14 mouse cellular contexts compared by ENCODE assay signal in genomic region chr5:111677847-111678311, GRCm38 (mm10). TPM values are rescaled to one million over a fixed set of nuclear protein-coding genes. Genes with fewer than 3 reads are reported as not detected.
DNase-seq lines count a peak whose midpoint lies in the region; ATAC-seq lines count a peak whose summit lies in the region.
"Had no signal": no experiment of that assay in that cellular context is flagged by ENCODE, and none has a peak within 500 bp of the region (broad histone marks: within the 10 kb centered on the region; RNA-seq: fewer than 3 reads in every experiment).

No protein-coding gene starts in this region.

- peak overlapping the region; percentile 77 for H3K27ac ChIP-seq in forebrain, embryonic 10.5 days
- H3K27ac ChIP-seq in midbrain, embryonic 16.5 days (ENCODE audit: low read length): peak overlapping the region; percentile 58
- H3K27ac ChIP-seq: kidney, postnatal 0 days; limb, embryonic 15.5 days had no signal

- peaks cover 78% of the 10 kb centered on the region for H3K4me1 ChIP-seq in forebrain, embryonic 10.5 days
- peaks cover 31% of the 10 kb centered on the region for H3K4me1 ChIP-seq in midbrain, embryonic 16.5 days (ENCODE audit: control insufficient read depth, insufficient read depth, low read length)

- no peak for ATAC-seq in midbrain, embryonic 16.5 days
- ATAC-seq: lung, postnatal 0 days had no signal

- no peaks in the 10 kb centered on the region for H3K9me3 ChIP-seq in forebrain, embryonic 10.5 days
- H3K9me3 ChIP-seq in midbrain, embryonic 16.5 days (replicated peaks; ENCODE audit: control insufficient read depth, low read length, poor library complexity, severe bottlenecking): no peaks in the 10 kb centered on the region
- H3K9me3 ChIP-seq: limb, embryonic 15.5 days had no signal

- no peak overlapping the region for H3K4me3 ChIP-seq in forebrain, embryonic 10.5 days
- no peak overlapping the region for H3K4me3 ChIP-seq in midbrain, embryonic 16.5 days (ENCODE audit: low read depth, low read length)
- H3K4me3 ChIP-seq: limb, embryonic 15.5 days had no signal

- no peaks in the 10 kb centered on the region for H3K36me3 ChIP-seq in forebrain, embryonic 10.5 days (replicated peaks)
- H3K36me3 ChIP-seq in midbrain, embryonic 16.5 days (ENCODE audit: control insufficient read depth, insufficient read depth, low read length): no peaks in the 10 kb centered on the region
- H3K36me3 ChIP-seq: limb, embryonic 15.5 days had no signal

- intact Hi-C loops in left cerebral cortex, postnatal 14 days (cut with DNase I): no loop called here
- intact Hi-C loops in heart, postnatal 25 days (cut with DNase I): loop anchor here (5.0 kb wide), 1 partner anchor 211 kb away; no protein-coding TSS in a partner anchor

- H3K4me2 ChIP-seq in midbrain, embryonic 16.5 days (ENCODE audit: low read length): no peak overlapping the region
- H3K4me2 ChIP-seq: limb, embryonic 15.5 days had no signal

- peaks cover 69% of the 10 kb centered on the region for H3K27me3 ChIP-seq in forebrain, embryonic 10.5 days (ENCODE audit: poor library complexity, severe bottlenecking)
- H3K27me3 ChIP-seq in midbrain, embryonic 16.5 days (ENCODE audit: control insufficient read depth, insufficient read depth, low read depth, low read length): no peaks in the 10 kb centered on the region
- H3K27me3 ChIP-seq: limb, embryonic 15.5 days had no signal

- H3K9ac ChIP-seq in midbrain, embryonic 16.5 days (ENCODE audit: low read depth, low read length): no peak overlapping the region; the same call in 1 of the 2 replicates
- H3K9ac ChIP-seq: limb, embryonic 15.5 days had no signal

- WGBS in forebrain, embryonic 10.5 days: 39% methylated on average over 6 of the region's 6 CpGs
- WGBS in midbrain, embryonic 16.5 days: 27% methylated on average over 6 of the region's 6 CpGs

- peak; percentile 32 to 62 for DNase-seq in left cerebral cortex, postnatal 14 days (ENCODE audit: low spot score in 2 of 2)
- DNase-seq in left cerebral cortex, adult 8-10 months (ENCODE audit: low spot score in 2 of 2): no peak
- no peak for DNase-seq in forebrain, embryonic 10.5 days (ENCODE audit: extremely low spot score, low spot score)
- peak; percentile 43 to 67 for DNase-seq in layer of hippocampus, adult 18-20 months (ENCODE audit: low spot score in 2 of 2)
- DNase-seq in yolk sac, embryonic 10.5 days (ENCODE audit: low spot score): no peak
- DNase-seq in kidney, postnatal 25 days: no peak
- DNase-seq in heart, postnatal 25 days (ENCODE audit: low spot score): no peak
- DNase-seq: heart, postnatal 10 days had no signal

RNA-seq across cellular contexts. Expression of gene Gm26897, which starts 55.8 kb away (rescaled TPM):
- not detected for total RNA-seq in left cerebral cortex, postnatal 14 days (2021)
- not detected for total RNA-seq in left cerebral cortex, adult 8-10 months (2022)
- polyA plus RNA-seq in forebrain, embryonic 10.5 days (2016; fragmentation: Nextera tagmentation; extraction: Ambion mirVana): not detected in 2 replicates
- not detected for total RNA-seq in layer of hippocampus, adult 18-20 months (2021)
- polyA plus RNA-seq in midbrain, embryonic 16.5 days (2015; fragmentation: Nextera tagmentation; extraction: Ambion mirVana): not detected in 2 replicates
- total RNA-seq in heart, postnatal 25 days (2021): not detected
- total RNA-seq: gastrocnemius, adult 8-10 months; heart, postnatal 10 days had no signal
- polyA plus RNA-seq: cortical plate, adult 2 months; kidney, postnatal 0 days; limb, embryonic 15.5 days; lung, postnatal 0 days had no signal

Comparison
In these comparisons a context has a peak if more than half of its experiments do, and no peak if none do; other contexts are left out.
1. DNase-seq: peak in left cerebral cortex, postnatal 14 days (2 of 2) and layer of hippocampus, adult 18-20 months (2 of 2); none in left cerebral cortex, adult 8-10 months (0 of 2), forebrain, embryonic 10.5 days (single experiment), yolk sac, embryonic 10.5 days (single experiment), kidney, postnatal 25 days (0 of 2) and heart, postnatal 25 days (single experiment).